Mouse (Mus musculus): ENCODE measurements at regions not wholly inside any gene's neighbourhood (a gene's known extent, or its start where the extent isn't known, plus 50 kb on each side); places are given as distances from the start of the nearest gene placed in this dataset.

- Histone ChIP-seq H3K27ac (replicated peaks) (no peak overlapping the region), H3K4me1 (replicated peaks; ENCODE audit: control insufficient read depth, insufficient read depth) (no peaks in the 10 kb centered on the region), H3K9me3 (ENCODE audit: control insufficient read depth, low read length) (no peaks in the 10 kb centered on the region), H3K27me3 (ENCODE audit: control insufficient read depth, insufficient read depth, low read length) (no peaks in the 10 kb centered on the region; the same call in 1 of the 2 replicates), H3K9ac (ENCODE audit: low read length) (no peak overlapping the region), H3K36me3 (ENCODE audit: control insufficient read depth, insufficient read depth, low read length) (no peaks in the 10 kb centered on the region), H3K4me2 (replicated peaks; ENCODE audit: low read depth) (no peak overlapping the region), H3K4me3 (ENCODE audit: low read depth, low read length) (no peak overlapping the region)
- TF ChIP-seq EP300 (optimal IDR thresholded peaks at IDR 0.05) (no peak), CTCF (IDR thresholded peaks at IDR 0.05; ENCODE audit: low read depth) (no peak)
- ATAC-seq (ENCODE audit: low FRiP score, low TSS enrichment) (no peak), DNase-seq (ENCODE audit: low spot score) (no peak)
- 88% methylated on average over 10 of the region's 10 CpGs for whole genome bisulfite sequencing
Observed at GRCm38 (mm10) chr5:111527741-111528140, 110.6 kb downstream of the Mn1 start.

- no peak overlapping the region for H3K4me3 ChIP-seq (ENCODE audit: low read depth, low read length)
- DNase-seq (ENCODE audit: low spot score): no peak
- H3K4me2 ChIP-seq (replicated peaks; ENCODE audit: low read depth): no peak overlapping the region
- WGBS: 23% methylated on average over 9 of the region's 9 CpGs
- ATAC-seq (ENCODE audit: low FRiP score, low TSS enrichment): no peak
- no peak overlapping the region for H3K27ac ChIP-seq (replicated peaks)
- H3K9ac ChIP-seq (ENCODE audit: low read length): no peak overlapping the region
- no peaks in the 10 kb centered on the region for H3K4me1 ChIP-seq (replicated peaks; ENCODE audit: control insufficient read depth, insufficient read depth)
- TF ChIP-seq EP300 (optimal IDR thresholded peaks at IDR 0.05) (no peak), CTCF (IDR thresholded peaks at IDR 0.05; ENCODE audit: low read depth) (no peak)
- no peaks in the 10 kb centered on the region for H3K9me3 ChIP-seq (ENCODE audit: control insufficient read depth, low read length)
- H3K27me3 ChIP-seq (ENCODE audit: control insufficient read depth, insufficient read depth, low read length): no peaks in the 10 kb centered on the region; the same call in 1 of the 2 replicates
- H3K36me3 ChIP-seq (ENCODE audit: control insufficient read depth, insufficient read depth, low read length): no peaks in the 10 kb centered on the region
Observed at GRCm38 (mm10) chr5:111529096-111529495, 111.9 kb downstream of the Mn1 start.

GRCm38 (mm10) chr5:111530628-111531524, 113.7 kb downstream of the Mn1 start:
- no peaks in the 10 kb centered on the region; the same call in 1 of the 2 replicates for H3K27me3 ChIP-seq (ENCODE audit: control insufficient read depth, insufficient read depth, low read length)
- TF ChIP-seq EP300 (optimal IDR thresholded peaks at IDR 0.05): no peak
- TF ChIP-seq CTCF (IDR thresholded peaks at IDR 0.05; ENCODE audit: low read depth): no peak
- H3K4me1 ChIP-seq (replicated peaks; ENCODE audit: control insufficient read depth, insufficient read depth): no peaks in the 10 kb centered on the region
- H3K4me2 ChIP-seq (replicated peaks; ENCODE audit: low read depth): peak overlapping the region; percentile 35
- peak overlapping the region; percentile 3; the same call in 1 of the 2 replicates for H3K4me3 ChIP-seq (ENCODE audit: low read depth, low read length)
- H3K36me3 ChIP-seq (ENCODE audit: control insufficient read depth, insufficient read depth, low read length): no peaks in the 10 kb centered on the region
- no peak for DNase-seq (ENCODE audit: low spot score)
- H3K9ac ChIP-seq (ENCODE audit: low read length): peak overlapping the region; percentile 35
- 0 out of 2 replicates have a peak, but pooled peaks have one; percentile 17 for ATAC-seq (ENCODE audit: low FRiP score, low TSS enrichment)
- no peak overlapping the region for H3K27ac ChIP-seq (replicated peaks)
- 29% methylated on average over 25 of the region's 26 CpGs for WGBS
- H3K9me3 ChIP-seq (ENCODE audit: control insufficient read depth, low read length): no peaks in the 10 kb centered on the region

GRCm38 (mm10) chr5:111532446-111533035, 115.4 kb downstream of the Mn1 start:
- Histone ChIP-seq H3K27me3 (ENCODE audit: control insufficient read depth, insufficient read depth, low read length) (no peaks in the 10 kb centered on the region), H3K9me3 (ENCODE audit: control insufficient read depth, low read length) (no peaks in the 10 kb centered on the region), H3K4me2 (replicated peaks; ENCODE audit: low read depth) (no peak overlapping the region), H3K9ac (ENCODE audit: low read length) (no peak overlapping the region), H3K4me1 (replicated peaks; ENCODE audit: control insufficient read depth, insufficient read depth) (no peaks in the 10 kb centered on the region), H3K27ac (replicated peaks) (no peak overlapping the region), H3K36me3 (ENCODE audit: control insufficient read depth, insufficient read depth, low read length) (no peaks in the 10 kb centered on the region), H3K4me3 (ENCODE audit: low read depth, low read length) (no peak overlapping the region)
- no peak for DNase-seq (ENCODE audit: low spot score)
- no peak for ATAC-seq (ENCODE audit: low FRiP score, low TSS enrichment)
- WGBS: 68% methylated on average over 9 of the region's 9 CpGs
- TF ChIP-seq CTCF (IDR thresholded peaks at IDR 0.05; ENCODE audit: low read depth): no peak

- H3K4me3 ChIP-seq (ENCODE audit: low read depth, low read length): no peak overlapping the region
- no peak overlapping the region for H3K4me2 ChIP-seq (replicated peaks; ENCODE audit: low read depth)
- H3K36me3 ChIP-seq (ENCODE audit: control insufficient read depth, insufficient read depth, low read length): no peaks in the 10 kb centered on the region
- TF ChIP-seq EP300 (optimal IDR thresholded peaks at IDR 0.05) (no peak), CTCF (IDR thresholded peaks at IDR 0.05; ENCODE audit: low read depth) (no peak)
- DNase-seq (ENCODE audit: low spot score) (no peak), ATAC-seq (ENCODE audit: low FRiP score, low TSS enrichment) (no peak)
- H3K27ac ChIP-seq (replicated peaks): no peak overlapping the region
- H3K4me1 ChIP-seq (replicated peaks; ENCODE audit: control insufficient read depth, insufficient read depth): no peaks in the 10 kb centered on the region
- 26% methylated on average over 13 of the region's 13 CpGs for WGBS
- H3K9me3 ChIP-seq (ENCODE audit: control insufficient read depth, low read length): no peaks in the 10 kb centered on the region
- no peaks in the 10 kb centered on the region for H3K27me3 ChIP-seq (ENCODE audit: control insufficient read depth, insufficient read depth, low read length)
- no peak overlapping the region for H3K9ac ChIP-seq (ENCODE audit: low read length)
Observed at GRCm38 (mm10) chr5:111535978-111536377, 118.8 kb downstream of the Mn1 start.

All from stomach, postnatal 0 days (tissue).